Mouse (Mus musculus): Measurements from ENCODE around the gene Ttc8.

The Ttc8 gene

DNA sequence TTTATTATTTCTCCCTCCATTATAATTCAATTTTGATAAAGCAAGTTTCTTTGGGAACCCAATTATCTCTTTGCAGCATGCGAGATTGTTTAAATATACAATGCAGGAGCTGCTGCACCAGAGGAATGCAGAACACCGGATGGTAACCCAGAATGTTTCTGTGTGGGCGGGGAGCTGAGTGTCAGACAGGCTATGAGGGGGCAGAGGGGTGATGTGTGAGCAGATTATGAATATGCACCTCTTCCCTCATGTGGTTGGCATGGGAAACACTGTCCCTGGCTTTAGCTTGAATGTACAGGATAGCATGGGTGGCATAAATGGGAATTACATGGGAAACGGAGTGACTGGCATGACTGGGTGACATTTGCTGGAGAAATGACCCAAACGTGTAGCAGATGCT lies 108.3 kb downstream of the Ttc8 start:
- DNase-seq (ENCODE audit: low spot score), result no peak

DNA sequence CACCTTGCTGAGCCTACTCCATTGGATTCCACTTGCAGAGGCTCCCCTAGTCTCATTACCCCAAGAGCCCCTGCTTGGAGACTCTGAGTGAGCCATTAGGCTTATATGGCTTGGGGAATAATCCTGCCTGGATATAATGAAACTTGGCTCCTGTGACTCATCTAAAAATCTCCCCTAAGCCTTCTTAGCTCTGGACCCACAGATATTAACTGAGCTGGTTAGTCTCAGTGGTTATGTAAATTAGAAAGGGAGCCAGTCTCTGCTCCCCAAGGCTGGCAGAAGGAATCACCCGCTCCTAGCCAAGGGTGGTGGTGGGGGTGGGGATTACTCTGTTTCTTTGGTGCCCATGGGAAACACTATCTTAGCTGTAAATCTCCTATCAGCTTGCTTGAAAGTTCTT lies 109.6 kb downstream of the Ttc8 start:
- DNase-seq (ENCODE audit: low spot score), result no peak
